Mouse (Mus musculus) hindbrain, embryonic 12.5 days (tissue): ENCODE results near the gene Mfsd5. TPM values are rescaled to one million over a fixed set of nuclear protein-coding genes. Genes with fewer than 3 reads are reported as not detected.

Source experiments
- ATAC-seq: fragments of 200-750 bp; cut with Nextera tagmentation; 2 replicates; pipeline ENCODE4 v1.8.0; 2017; ENCODE audit warnings: moderate TSS enrichment; ENCODE audit not compliant: low FRiP score
- H3K27ac ChIP-seq: fragments of 300-500 bp; sonication (generic); 2 replicates; pipeline ENCODE4 v1.5.1; 2016; ENCODE audit warnings: mild to moderate bottlenecking
- H3K27me3 ChIP-seq: fragments of 300-500 bp; sonication (generic); 2 replicates; pipeline ENCODE4 v1.6.1; 2016; ENCODE audit warnings: mild to moderate bottlenecking
- H3K36me3 ChIP-seq: fragments of 300-500 bp; sonication (generic); 2 replicates; pipeline ENCODE4 v1.6.1; 2016; ENCODE audit warnings: mild to moderate bottlenecking
- H3K4me1 ChIP-seq: fragments of 300-500 bp; sonication (generic); 2 replicates; pipeline ENCODE4 v1.6.1; 2016
- H3K4me2 ChIP-seq: fragments of 300-500 bp; sonication (generic); replicated peaks from 2 replicates; pipeline ENCODE4 v1.6.1; 2016; ENCODE audit warnings: mild to moderate bottlenecking
- H3K4me3 ChIP-seq: fragments of 300-500 bp; sonication (generic); 2 replicates; pipeline ENCODE4 v1.5.1; 2016; ENCODE audit warnings: mild to moderate bottlenecking
- H3K9ac ChIP-seq: fragments of 300-500 bp; sonication (generic); 2 replicates; pipeline ENCODE4 v1.6.1; 2016; ENCODE audit warnings: mild to moderate bottlenecking, moderate library complexity
- H3K9me3 ChIP-seq: fragments of 300-500 bp; sonication (generic); replicated peaks from 2 replicates; pipeline ENCODE4 v1.6.1; 2016; ENCODE audit warnings: mild to moderate bottlenecking
- WGBS: fragments of 180-500 bp; shearing (Covaris S2); methylation state at CpG from one replicate; pipeline ENCODE4 v1.1.7; 2016; 5-methylcytosine and 5-hydroxymethylcytosine counted together
- polyA plus RNA-seq: library from polyadenylated mRNA; unstranded; fragments of >200 nt; fragmentation: Nextera tagmentation; extraction: Ambion mirVana; gene quantifications from 2 replicates; pipeline ENCODE4 v1.2.1, GENCODE M21; 2016

The Mfsd5 gene
- polyA plus RNA-seq, 1 experiment from 2014 or later = 54.9 TPM

- WGBS = 72% methylated on average over 6 of the region's 6 CpGs
- Histone ChIP-seq H3K4me1 (peaks cover 12% of the 10 kb centered on the region), H3K4me3 (no peak overlapping the region), H3K9ac (no peak overlapping the region), H3K9me3 (no peaks in the 10 kb centered on the region), H3K27ac (no peak overlapping the region), H3K27me3 (peaks cover 21% of the 10 kb centered on the region), H3K4me2 (no peak overlapping the region), H3K36me3 (no peaks in the 10 kb centered on the region)
- ATAC-seq = no peak
Observed at GRCm38 (mm10) chr15:102273982-102274716, 5.1 kb upstream of the Mfsd5 start.

- H3K4me3 ChIP-seq = peak overlapping the region; percentile 65
- 32% methylated on average over 7 of the region's 7 CpGs for WGBS
- H3K36me3 ChIP-seq = peaks cover 23% of the 10 kb centered on the region
- H3K4me1 ChIP-seq = peaks cover 14% of the 10 kb centered on the region
- peak overlapping the region; percentile 63 for H3K9ac ChIP-seq
- H3K27me3 ChIP-seq = no peaks in the 10 kb centered on the region
- peak overlapping the region; percentile 89 for H3K4me2 ChIP-seq
- no peaks in the 10 kb centered on the region for H3K9me3 ChIP-seq
- H3K27ac ChIP-seq = peak overlapping the region; percentile 80
- ATAC-seq = peak; percentile 11; the same call in 1 of the 2 replicates
Observed at GRCm38 (mm10) chr15:102278726-102279091, 545 bp upstream of the Mfsd5 start.

GRCm38 (mm10) chr15:102279783-102280520 lies 698 bp downstream of the Mfsd5 start:
- H3K36me3 ChIP-seq = peaks cover 23% of the 10 kb centered on the region
- peaks cover 14% of the 10 kb centered on the region for H3K4me1 ChIP-seq
- H3K27me3 ChIP-seq = no peaks in the 10 kb centered on the region
- no peaks in the 10 kb centered on the region for H3K9me3 ChIP-seq
- peak overlapping the region; percentile 80 for H3K27ac ChIP-seq
- H3K4me3 ChIP-seq = peak overlapping the region; percentile 65
- ATAC-seq = peak; percentile 50
- WGBS = 28% methylated on average over 13 of the region's 13 CpGs
- peak overlapping the region; percentile 63 for H3K9ac ChIP-seq
- peak overlapping the region; percentile 89 for H3K4me2 ChIP-seq

- peaks cover 23% of the 10 kb centered on the region for H3K36me3 ChIP-seq
- H3K27ac ChIP-seq = no peak overlapping the region
- peaks cover 14% of the 10 kb centered on the region for H3K4me1 ChIP-seq
- H3K9me3 ChIP-seq = no peaks in the 10 kb centered on the region
- H3K4me2 ChIP-seq = peak overlapping the region; percentile 89
- no peak for ATAC-seq
- WGBS = 94% methylated on average over 19 of the region's 19 CpGs
- no peaks in the 10 kb centered on the region for H3K27me3 ChIP-seq
- peak overlapping the region; percentile 65; the same call in 1 of the 2 replicates for H3K4me3 ChIP-seq
- H3K9ac ChIP-seq = 0 out of 2 replicates have a peak overlapping the region, but pooled peaks have one; percentile 63
Observed at GRCm38 (mm10) chr15:102280623-102281022, 1.4 kb downstream of the Mfsd5 start.

GRCm38 (mm10) chr15:102282463-102283292 lies 3.4 kb downstream of the Mfsd5 start:
- Histone ChIP-seq H3K4me3 (no peak overlapping the region), H3K27me3 (no peaks in the 10 kb centered on the region), H3K4me2 (no peak overlapping the region), H3K36me3 (peaks cover 23% of the 10 kb centered on the region), H3K9ac (no peak overlapping the region), H3K27ac (no peak overlapping the region), H3K4me1 (peaks cover 14% of the 10 kb centered on the region), H3K9me3 (no peaks in the 10 kb centered on the region)
- 87% methylated on average over 8 of the region's 8 CpGs for WGBS
- no peak for ATAC-seq

- ATAC-seq = no peak
- Histone ChIP-seq H3K4me3 (no peak overlapping the region), H3K27ac (no peak overlapping the region), H3K36me3 (peaks cover 23% of the 10 kb centered on the region), H3K4me1 (peaks cover 13% of the 10 kb centered on the region), H3K9me3 (no peaks in the 10 kb centered on the region), H3K9ac (no peak overlapping the region), H3K4me2 (no peak overlapping the region), H3K27me3 (no peaks in the 10 kb centered on the region)
- 84% methylated on average over 3 of the region's 3 CpGs for WGBS
Observed at GRCm38 (mm10) chr15:102283648-102284047, 4.4 kb downstream of the Mfsd5 start.

GRCm38 (mm10) chr15:102287395-102287794 lies 8.1 kb downstream of the Mfsd5 start:
- no peaks in the 10 kb centered on the region for H3K27me3 ChIP-seq
- no peak overlapping the region for H3K9ac ChIP-seq
- no peak overlapping the region for H3K4me2 ChIP-seq
- no peaks in the 10 kb centered on the region for H3K9me3 ChIP-seq
- H3K4me3 ChIP-seq = no peak overlapping the region
- no peak for ATAC-seq
- no peaks in the 10 kb centered on the region for H3K4me1 ChIP-seq
- H3K36me3 ChIP-seq = peaks cover 3% of the 10 kb centered on the region; the same call in 1 of the 2 replicates
- no peak overlapping the region for H3K27ac ChIP-seq

GRCm38 (mm10) chr15:102295633-102296367 lies 16.5 kb downstream of the Mfsd5 start, which contains the start of gene Espl1:
TSS of gene Espl1 (plus strand) at chr15:102296266.
- Histone ChIP-seq H3K27ac (0 out of 2 replicates have a peak within 1 kb of the TSS, but pooled peaks have one; percentile 13), H3K9me3 (no peaks in the 10 kb centered on the region), H3K4me1 (peaks cover 10% of the 10 kb centered on the region), H3K4me3 (peak within 1 kb of the TSS; percentile 66), H3K27me3 (no peaks in the 10 kb centered on the region), H3K36me3 (peaks cover 21% of the 10 kb centered on the region), H3K4me2 (peak within 1 kb of the TSS; percentile 93), H3K9ac (peak within 1 kb of the TSS; percentile 69)
- peak; percentile 98 for ATAC-seq
- 8% methylated on average over 25 of the region's 25 CpGs for WGBS

GRCm38 (mm10) chr15:102296368-102297006 lies 17.2 kb downstream of the Mfsd5 start:
- peaks cover 24% of the 10 kb centered on the region for H3K36me3 ChIP-seq
- H3K4me1 ChIP-seq = peaks cover 10% of the 10 kb centered on the region
- no peaks in the 10 kb centered on the region for H3K27me3 ChIP-seq
- peak overlapping the region; percentile 93 for H3K4me2 ChIP-seq
- ATAC-seq = peak; percentile 76
- peak overlapping the region; percentile 69 for H3K9ac ChIP-seq
- WGBS = 5% methylated on average over 24 of the region's 24 CpGs
- H3K4me3 ChIP-seq = peak overlapping the region; percentile 66
- no peak overlapping the region for H3K27ac ChIP-seq
- H3K9me3 ChIP-seq = no peaks in the 10 kb centered on the region

- H3K36me3 ChIP-seq = peaks cover 54% of the 10 kb centered on the region
- no peaks in the 10 kb centered on the region for H3K4me1 ChIP-seq
- no peaks in the 10 kb centered on the region for H3K27me3 ChIP-seq
- no peak for ATAC-seq
- no peak overlapping the region for H3K9ac ChIP-seq
- no peak overlapping the region for H3K4me3 ChIP-seq
- 91% methylated on average over 6 of the region's 6 CpGs for WGBS
- no peak overlapping the region for H3K27ac ChIP-seq
- H3K9me3 ChIP-seq = no peaks in the 10 kb centered on the region
- H3K4me2 ChIP-seq = no peak overlapping the region
Observed at GRCm38 (mm10) chr15:102302542-102302941, 23.3 kb downstream of the Mfsd5 start.

- H3K4me1 ChIP-seq = no peaks in the 10 kb centered on the region
- H3K9me3 ChIP-seq = no peaks in the 10 kb centered on the region
- no peak for ATAC-seq
- H3K27ac ChIP-seq = no peak overlapping the region
- peaks cover 55% of the 10 kb centered on the region for H3K36me3 ChIP-seq
- H3K4me3 ChIP-seq = no peak overlapping the region
- no peaks in the 10 kb centered on the region for H3K27me3 ChIP-seq
- 90% methylated on average over 9 of the region's 9 CpGs for WGBS
- H3K9ac ChIP-seq = no peak overlapping the region
- H3K4me2 ChIP-seq = no peak overlapping the region
Observed at GRCm38 (mm10) chr15:102308717-102309116, 29.5 kb downstream of the Mfsd5 start.
